Mouse (Mus musculus) E14TG2a.4 (cell line): Measurements from ENCODE around the gene Apbb1.

Experiments used
- CTCF ChIP-seq: conservative IDR thresholded peaks from 2 replicates; pipeline ENCODE4 v1.5.1; 2014; ENCODE audit warnings: low read length
- NANOG ChIP-seq: IDR thresholded peaks from 2 replicates; pipeline ENCODE4 v1.6.1; 2014; ENCODE audit warnings: borderline replicate concordance, low read length, mixed read lengths
- POU5F1 ChIP-seq: IDR thresholded peaks from 2 replicates; pipeline ENCODE4 v1.6.1; 2014; ENCODE audit warnings: low read length, borderline replicate concordance

DNA sequence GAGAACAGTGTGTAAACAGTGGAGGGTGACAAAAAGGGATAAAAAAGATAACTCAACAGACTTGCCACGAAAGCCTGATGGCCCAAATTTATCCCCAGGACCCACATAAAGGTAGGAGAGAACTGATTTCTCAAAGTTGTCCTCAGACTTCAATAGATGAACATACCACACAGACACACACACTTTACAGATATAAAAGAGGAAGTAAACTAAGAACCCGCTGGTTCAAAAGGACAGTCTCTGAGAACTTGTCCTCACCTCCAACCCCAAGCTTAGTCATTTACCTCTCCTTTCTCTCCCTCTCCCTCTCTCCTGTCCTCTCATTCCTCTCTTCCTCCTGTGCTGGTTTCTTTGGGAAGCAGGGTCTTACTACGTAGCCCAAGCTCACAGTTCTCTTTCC, 19.1 kb downstream of the Apbb1 start:
- TF ChIP-seq CTCF (no peak), POU5F1 (no peak), NANOG (no peak)
